Mouse (Mus musculus) small intestine, adult 2 months (tissue): ENCODE measurements around the gene Folr1.

Experiments
- CTCF ChIP-seq: fragments of 200-500 bp; IDR thresholded peaks from 2 replicates; pipeline ENCODE4 v1.5.1; 2012; ENCODE audit warnings: low read depth, mild to moderate bottlenecking, control low read depth, inconsistent platforms, low read length, moderate library complexity, mixed read lengths; ENCODE audit not compliant: insufficient replicate concordance, insufficient read length; ENCODE audit errors: extremely low read depth
- POLR2A ChIP-seq: fragments of 200-500 bp; IDR thresholded peaks from 2 replicates; pipeline ENCODE4 v1.6.1; 2012; ENCODE audit warnings: low read depth, mild to moderate bottlenecking, control low read depth, inconsistent platforms, low read length, moderate library complexity

- TF ChIP-seq POLR2A (no peak), CTCF (no peak)
Observed at GRCm38 (mm10) chr7:101817861-101818401, 52.7 kb downstream of the Folr1 start, which contains the start of gene Phox2a.
